Mouse (Mus musculus): ENCODE results near the gene Clec4a2.
"Not testable (repeated sequence)": the region's sequence is repeated elsewhere in the genome, so short reads cannot be mapped to it uniquely, and the experiment has no call there.

The Clec4a2 gene

DNA sequence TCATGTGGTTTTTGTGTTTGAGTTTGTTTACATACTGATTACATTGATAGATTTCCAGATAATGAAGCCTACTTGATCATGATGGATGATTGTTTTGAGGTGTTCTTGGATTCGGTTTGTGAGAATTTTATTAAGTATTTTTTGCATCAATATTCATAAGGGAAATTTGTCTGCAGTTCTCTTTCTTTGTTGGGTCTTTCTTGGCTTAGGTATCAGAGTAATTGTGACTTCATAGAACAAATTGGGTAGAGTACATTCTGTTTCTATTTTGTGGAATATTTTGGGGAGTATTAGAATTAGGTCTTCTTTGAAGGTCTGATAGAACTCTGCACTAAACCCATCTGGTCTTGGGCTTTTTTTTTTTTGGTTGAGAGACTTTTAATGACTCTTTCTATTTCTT lies at the start of gene Clec4a2:
TSS of gene Clec4a2 (plus strand) at position 301 of the 400 bp plus-strand sequence.
- DNase-seq (ENCODE audit: low read depth, low spot score): not testable (repeated sequence)

GRCm38 (mm10) chr6:123095125-123095843 lies 10.9 kb upstream of the Clec4a2 start:
- no peak for DNase-seq (ENCODE audit: low read depth, low spot score)

DNA sequence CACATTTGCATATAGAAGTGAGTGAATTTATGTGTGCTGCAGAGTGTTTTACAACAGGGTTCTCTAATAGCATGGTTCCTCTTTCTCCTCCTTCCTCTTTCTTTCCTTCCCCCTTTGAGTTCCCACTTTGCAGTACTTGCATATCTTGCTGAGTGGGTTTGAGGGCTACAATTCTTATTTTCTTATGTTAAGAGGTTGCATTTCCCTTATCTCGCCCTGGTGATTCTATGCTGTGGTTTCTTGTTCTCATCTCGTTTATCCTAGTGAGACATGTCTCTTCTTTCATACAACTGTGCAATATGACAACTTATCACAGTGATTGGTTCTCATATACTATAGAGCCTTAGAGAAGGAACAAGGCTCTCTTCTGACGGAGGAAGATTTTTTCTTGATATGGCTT lies 17.0 kb downstream of the Clec4a2 start:
- no peak for DNase-seq (ENCODE audit: low read depth, low spot score)

GRCm38 (mm10) chr6:123127173-123127572 lies 20.9 kb downstream of the Clec4a2 start:
- no peak for DNase-seq (ENCODE audit: low read depth, low spot score)

GRCm38 (mm10) chr6:123137766-123138526 lies 31.7 kb downstream of the Clec4a2 start:
- DNase-seq (ENCODE audit: low read depth, low spot score): not testable (repeated sequence)

GRCm38 (mm10) chr6:123170106-123170505 lies 63.9 kb downstream of the Clec4a2 start:
- no peak for DNase-seq (ENCODE audit: low read depth, low spot score)

DNA sequence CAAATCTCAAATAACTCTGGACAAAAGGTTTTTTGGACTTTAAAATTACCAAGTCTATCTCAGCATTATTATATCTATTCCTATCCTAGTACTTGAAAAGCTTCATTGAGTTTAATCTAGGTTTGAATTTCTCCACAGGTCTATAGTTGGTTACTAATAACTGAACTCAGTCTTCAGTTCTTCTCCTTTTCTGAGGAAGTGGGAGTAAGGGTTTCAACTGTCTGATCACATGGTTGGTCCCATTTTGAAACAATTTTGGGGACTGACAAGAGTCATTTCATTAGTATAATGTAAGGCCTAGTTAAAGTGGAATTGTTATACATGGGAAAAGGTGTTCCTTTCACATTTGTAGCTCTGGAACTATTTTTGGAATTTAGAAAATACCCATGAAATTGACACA lies 64.8 kb downstream of the Clec4a2 start:
- no peak for DNase-seq (ENCODE audit: low read depth, low spot score)

- no peak for DNase-seq (ENCODE audit: low read depth, low spot score)
Observed at GRCm38 (mm10) chr6:123172593-123172992, 66.4 kb downstream of the Clec4a2 start, which contains the start of gene Clec4b2. Gene Clec4b2, plus strand, starts transcription at chr6:123172893.

DNA sequence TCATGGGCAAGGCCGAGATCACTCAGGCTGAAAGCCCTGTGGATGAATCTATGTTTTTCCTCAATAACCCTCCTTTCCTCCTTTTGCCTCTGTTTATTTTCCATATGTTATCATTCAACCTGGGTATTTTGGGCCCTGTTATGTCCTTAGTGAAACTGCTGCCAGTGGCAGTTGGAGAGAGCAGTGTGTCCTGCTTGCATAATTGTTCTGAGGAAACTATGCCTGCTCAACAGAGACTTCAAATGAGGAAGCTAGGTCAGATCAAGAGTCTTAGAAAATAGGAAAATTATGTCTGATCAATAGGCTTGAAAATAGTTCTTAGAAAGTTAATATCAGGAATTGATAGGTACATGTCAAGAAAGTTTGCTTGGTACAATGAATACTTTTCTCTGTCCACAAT lies 69.3 kb downstream of the Clec4a2 start:
- no peak for DNase-seq (ENCODE audit: low read depth, low spot score)

DNA sequence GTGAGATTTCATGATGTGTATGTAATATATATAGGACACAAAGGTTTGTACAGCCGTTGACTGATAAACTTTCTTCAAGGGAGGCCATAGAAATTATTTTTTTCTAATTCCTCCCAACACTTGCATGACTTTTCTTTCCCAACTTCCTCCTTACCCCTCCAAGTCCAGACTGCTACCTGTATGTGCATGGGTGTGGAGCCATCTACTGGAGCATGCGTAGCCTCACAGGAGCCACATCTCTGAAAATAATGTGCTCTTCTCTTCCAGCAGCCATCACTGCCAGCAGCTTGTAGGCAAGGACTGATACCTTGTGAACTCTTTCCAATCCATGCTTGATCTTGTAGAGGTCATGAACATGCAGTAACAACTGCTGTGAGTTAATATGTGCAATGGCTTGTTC lies 78.6 kb downstream of the Clec4a2 start:
- DNase-seq (ENCODE audit: low read depth, low spot score): not testable (repeated sequence)

Data from retina, adult 2 months (tissue).